Mouse (Mus musculus) left cerebral cortex, adult 9 months (tissue): ENCODE data around the gene Olfr1461.

Source experiments
- DNase-seq, 2 experiments: peaks; one replicate each; pipeline ENCODE4 v3.0.0; 2022; ENCODE audit warnings: low spot score in 2 of 2

The Olfr1461 gene

GRCm38 (mm10) chr19:13162700-13163099 is at the start of gene Olfr1461:
Olfr1461 (plus strand) TSS chr19:13163000.
- no peak for DNase-seq

DNA sequence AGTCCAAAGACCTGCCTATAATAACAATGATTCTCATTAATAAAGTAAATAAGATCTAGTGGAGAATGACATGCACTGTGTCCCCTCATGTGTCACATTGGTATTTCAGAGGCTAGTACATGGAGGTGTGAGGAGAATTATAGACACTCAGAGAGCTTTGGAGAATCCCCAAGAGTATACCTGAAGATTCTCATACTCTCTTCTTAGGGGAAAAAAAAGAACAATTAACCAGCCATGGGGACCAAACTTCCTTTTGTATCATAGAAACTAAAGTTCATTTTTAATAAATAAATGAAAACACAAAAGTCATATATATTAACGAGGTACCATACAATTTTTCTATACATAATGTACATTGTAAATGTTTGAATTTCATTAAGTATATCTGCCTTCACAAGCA is 13.4 kb upstream of the Olfr1461 start, which contains the start of gene Olfr1459:
Gene Olfr1459, minus strand, starts transcription at position 101 of the 400 bp plus-strand sequence.
- DNase-seq, result no peak

DNA sequence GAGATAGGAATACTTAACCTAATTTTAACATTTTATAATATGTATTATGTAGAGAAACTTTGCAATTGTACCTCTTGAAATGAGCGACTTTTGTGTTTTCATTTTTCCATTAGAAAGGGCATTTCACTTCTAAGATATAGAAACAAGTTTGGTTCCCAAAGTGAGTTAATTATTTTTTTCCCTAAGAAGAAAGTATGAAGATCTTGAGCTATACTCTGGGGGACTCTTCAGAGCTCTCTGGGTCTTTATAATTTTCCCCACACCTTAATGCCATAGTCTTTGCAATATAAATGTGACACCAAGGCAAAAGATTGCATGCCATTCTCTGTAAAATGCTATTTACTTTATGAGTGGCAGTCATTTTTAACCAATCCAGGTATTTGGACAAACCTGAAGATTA is 22.6 kb downstream of the Olfr1461 start, which contains the start of gene Olfr1462:
Gene Olfr1462, plus strand, starts transcription at position 301 of the 400 bp plus-strand sequence.
- no peak for DNase-seq
